Mouse (Mus musculus): ENCODE measurements around the gene 4933406M09Rik. TPM values are rescaled to one million over a fixed set of nuclear protein-coding genes. Genes with fewer than 3 reads are reported as not detected.

4933406M09Rik gene
- total and polyA plus RNA-seq, 3 experiments, result not detected

GRCm38 (mm10) chr1:134339162-134339561, 46.6 kb upstream of the 4933406M09Rik start:
- no peak for DNase-seq (ENCODE audit: low read depth, low spot score)
- TF ChIP-seq ETS1 (IDR thresholded peaks at IDR 0.05; ENCODE audit: low read depth, low read length), result no peak
- no peak for TF ChIP-seq MAZ (IDR thresholded peaks at IDR 0.05; ENCODE audit: low read depth, low read length)
- no peak for TF ChIP-seq GATA1 (IDR thresholded peaks at IDR 0.05; ENCODE audit: low read depth, low read length)
- no peak for TF ChIP-seq RCOR1 (IDR thresholded peaks at IDR 0.05; ENCODE audit: low read depth, low read length)
- no peak for TF ChIP-seq BHLHE40 (IDR thresholded peaks at IDR 0.05; ENCODE audit: borderline replicate concordance, low read depth, low read length)
- no peak for TF ChIP-seq POLR2AphosphoS5 (IDR thresholded peaks at IDR 0.05; ENCODE audit: borderline replicate concordance, low read depth, low read length)
- no peak for TF ChIP-seq SIN3A (IDR thresholded peaks at IDR 0.05; ENCODE audit: low read length)
- no peak for TF ChIP-seq HCFC1 (IDR thresholded peaks at IDR 0.05; ENCODE audit: low read depth, low read length)
- TF ChIP-seq MXI1 (IDR thresholded peaks at IDR 0.05; ENCODE audit: low read depth, low read length), result no peak
- no peak for TF ChIP-seq ZNF384 (IDR thresholded peaks at IDR 0.05; ENCODE audit: low read depth, low read length)
- TF ChIP-seq POLR2A (IDR thresholded peaks at IDR 0.05; ENCODE audit: control insufficient read depth in 1 of 2, insufficient read depth in 1 of 2, low read depth in 1 of 2, low read length in 2 of 2, poor library complexity in 1 of 2), result no peak
- no peak for TF ChIP-seq MYB (IDR thresholded peaks at IDR 0.05; ENCODE audit: low read depth, low read length)
- TF ChIP-seq GABPA (IDR thresholded peaks at IDR 0.05; ENCODE audit: low read depth, low read length), result no peak
- TF ChIP-seq MYC (IDR thresholded peaks at IDR 0.05; ENCODE audit: low read depth, low read length), result no peak
- no peak for TF ChIP-seq NELFE (IDR thresholded peaks at IDR 0.05; ENCODE audit: low read depth, low read length)
- no peak for TF ChIP-seq POLR2AphosphoS2 (IDR thresholded peaks at IDR 0.05; ENCODE audit: low read length)
- TF ChIP-seq ZC3H11A (IDR thresholded peaks at IDR 0.05; ENCODE audit: low read depth, low read length), result no peak
- no peak for TF ChIP-seq EP300 (IDR thresholded peaks at IDR 0.05; ENCODE audit: low read depth in 1 of 2, low read length in 2 of 2)
- no peak for TF ChIP-seq SMC3 (IDR thresholded peaks at IDR 0.05; ENCODE audit: low read depth, low read length)
- TF ChIP-seq USF1 (IDR thresholded peaks at IDR 0.05; ENCODE audit: low read depth, low read length), result no peak
- H3K9me3 ChIP-seq (replicated peaks; ENCODE audit: insufficient read depth, low read length), result no peaks in the 10 kb centered on the region
- H3K79me2 ChIP-seq (ENCODE audit: control insufficient read depth, insufficient read depth, low read length, poor library complexity), result no peaks in the 10 kb centered on the region
- no peak overlapping the region for H3K27ac ChIP-seq (ENCODE audit: control insufficient read depth, low read depth, low read length)
- H3K4me1 ChIP-seq (ENCODE audit: control insufficient read depth in 1 of 2, insufficient read depth in 2 of 2, low read length in 2 of 2), result no peaks in the 10 kb centered on the region
- no peaks in the 10 kb centered on the region for H3K36me3 ChIP-seq (ENCODE audit: control insufficient read depth in 1 of 2, insufficient read depth in 2 of 2, low read length in 2 of 2)
- no peaks in the 10 kb centered on the region for H3K27me3 ChIP-seq (ENCODE audit: control insufficient read depth in 1 of 2, insufficient read depth in 2 of 2, low read length in 2 of 2)
- no peak overlapping the region for H3K9ac ChIP-seq (ENCODE audit: control insufficient read depth, low read depth, low read length, poor library complexity, severe bottlenecking)
- no peak overlapping the region for H3K4me3 ChIP-seq (ENCODE audit: control insufficient read depth in 1 of 2, insufficient read depth in 1 of 2, low read depth in 2 of 2, low read length in 2 of 2)

GRCm38 (mm10) chr1:134339757-134340619, 45.8 kb upstream of the 4933406M09Rik start:
- Histone ChIP-seq H3K4me3 (ENCODE audit: control insufficient read depth in 1 of 2, insufficient read depth in 1 of 2, low read depth in 2 of 2, low read length in 2 of 2) (no peak overlapping the region), H3K9ac (ENCODE audit: control insufficient read depth, low read depth, low read length, poor library complexity, severe bottlenecking) (no peak overlapping the region), H3K9me3 (replicated peaks; ENCODE audit: insufficient read depth, low read length) (no peaks in the 10 kb centered on the region), H3K36me3 (ENCODE audit: control insufficient read depth in 1 of 2, insufficient read depth in 2 of 2, low read length in 2 of 2) (no peaks in the 10 kb centered on the region), H3K4me1 (ENCODE audit: control insufficient read depth in 1 of 2, insufficient read depth in 2 of 2, low read length in 2 of 2) (no peaks in the 10 kb centered on the region), H3K27ac (ENCODE audit: control insufficient read depth, low read depth, low read length) (no peak overlapping the region), H3K79me2 (ENCODE audit: control insufficient read depth, insufficient read depth, low read length, poor library complexity) (no peaks in the 10 kb centered on the region), H3K27me3 (ENCODE audit: control insufficient read depth in 1 of 2, insufficient read depth in 2 of 2, low read length in 2 of 2) (no peaks in the 10 kb centered on the region)
- peak; percentile 61 for DNase-seq (ENCODE audit: low read depth, low spot score)
- TF ChIP-seq RAD21 (IDR thresholded peaks at IDR 0.05; ENCODE audit: low read depth, low read length) (peak; percentile 67), CTCF (IDR thresholded peaks at IDR 0.05 in 2 of 3, conservative IDR thresholded peaks at IDR 0.05 in 1 of 3; ENCODE audit: control insufficient read depth in 1 of 3, insufficient read depth in 1 of 3, low read depth in 2 of 3, low read length in 3 of 3, poor library complexity in 1 of 3, severe bottlenecking in 1 of 3) (peak; percentile 49 to 61 (median 56); a peak in 5 of 6 replicates), ZC3H11A (IDR thresholded peaks at IDR 0.05; ENCODE audit: low read depth, low read length) (peak; percentile 45), TCF12 (IDR thresholded peaks at IDR 0.05; ENCODE audit: low read depth, low read length) (no peak), SMC3 (IDR thresholded peaks at IDR 0.05; ENCODE audit: low read depth, low read length) (peak; percentile 45), HCFC1 (IDR thresholded peaks at IDR 0.05; ENCODE audit: low read depth, low read length) (no peak)

Measured in MEL (cell line).